ENCODE assay signal across 8 mouse cellular contexts in genomic region chr9:119339558-119340211, GRCm38 (mm10). TPM values are rescaled to one million over a fixed set of nuclear protein-coding genes. Genes with fewer than 3 reads are reported as not detected.
A peak's percentile ranks its signal among the peaks of the same experiment; 100 is the strongest.
DNase-seq lines count a peak whose midpoint lies in the region; ATAC-seq and TF ChIP-seq lines count a peak whose summit lies in the region.

Gene Acaa1a (plus strand): TSS chr9:119339676.

- no peak for ATAC-seq in forebrain, embryonic 15.5 days (replicated peaks)
- ATAC-seq in lung, embryonic 16.5 days (ENCODE audit: low read depth), result peak; percentile 3; the same call in 1 of the 2 replicates

- DNase-seq in MEL (ENCODE audit: low read depth, low spot score), result peak; percentile 91
- DNase-seq in c-Kit-positive CD71-positive TER-119-positive erythroid progenitor cells, embryonic 14.5 days (ENCODE audit: low spot score), result peak; percentile 83
- peak; percentile 75 to 83 for DNase-seq in heart, postnatal 36 days
- DNase-seq in layer of hippocampus, adult 2 months (ENCODE audit: low spot score in 2 of 2), result peak; percentile 25 to 32
- DNase-seq in ovary, adult 18-20 months (ENCODE audit: low spot score), result peak; percentile 61
- peak; percentile 72 for DNase-seq in thymus, postnatal 14 days

- peak in 1 of 3 experiments; percentile 0; a peak in 1 of 6 replicates for TF ChIP-seq CTCF in MEL (IDR thresholded peaks at IDR 0.05 in 2 of 3, conservative IDR thresholded peaks at IDR 0.05 in 1 of 3; ENCODE audit: control insufficient read depth in 1 of 3, insufficient read depth in 1 of 3, low read depth in 2 of 3, low read length in 3 of 3, poor library complexity in 1 of 3, severe bottlenecking in 1 of 3)
- peak; percentile 41 for TF ChIP-seq CTCF in layer of hippocampus, adult 2 months (conservative IDR thresholded peaks at IDR 0.05)

- peaks cover 0 to 2% of the 10 kb centered on the region in 2 experiments; a peak in 1 of 4 replicates for H3K36me3 ChIP-seq in MEL (ENCODE audit: control insufficient read depth in 1 of 2, insufficient read depth in 2 of 2, low read length in 2 of 2)
- peaks cover 8% of the 10 kb centered on the region for H3K36me3 ChIP-seq in forebrain, embryonic 15.5 days
- H3K36me3 ChIP-seq in lung, embryonic 16.5 days (ENCODE audit: control insufficient read depth, insufficient read depth, low read length), result peaks cover 12% of the 10 kb centered on the region

- H3K4me1 ChIP-seq in MEL (ENCODE audit: control insufficient read depth in 1 of 2, insufficient read depth in 2 of 2, low read length in 2 of 2), result peaks cover 0 to 9% of the 10 kb centered on the region in 2 experiments; a peak in 3 of 4 replicates
- H3K4me1 ChIP-seq in forebrain, embryonic 15.5 days, result peaks cover 29% of the 10 kb centered on the region
- H3K4me1 ChIP-seq in lung, embryonic 16.5 days (replicated peaks; ENCODE audit: control insufficient read depth, insufficient read depth, low read length), result peaks cover 18% of the 10 kb centered on the region

- H3K9me3 ChIP-seq in MEL (replicated peaks; ENCODE audit: insufficient read depth, low read length), result no peaks in the 10 kb centered on the region
- no peaks in the 10 kb centered on the region for H3K9me3 ChIP-seq in forebrain, embryonic 15.5 days
- no peaks in the 10 kb centered on the region for H3K9me3 ChIP-seq in lung, embryonic 16.5 days (ENCODE audit: control insufficient read depth, low read length)

- 3% methylated on average over 43 of the region's 43 CpGs for WGBS in forebrain, embryonic 15.5 days
- under 1% methylated on average over 43 of the region's 43 CpGs for WGBS in lung, embryonic 16.5 days

- no peaks in the 10 kb centered on the region for H3K27me3 ChIP-seq in MEL (ENCODE audit: control insufficient read depth in 1 of 2, insufficient read depth in 2 of 2, low read length in 2 of 2)
- H3K27me3 ChIP-seq in forebrain, embryonic 15.5 days, result no peaks in the 10 kb centered on the region
- H3K27me3 ChIP-seq in lung, embryonic 16.5 days (ENCODE audit: control insufficient read depth, insufficient read depth, low read depth, low read length), result no peaks in the 10 kb centered on the region

- peak; percentile 26 to 78; a peak in 1 of 4 replicates for TF ChIP-seq POLR2A in MEL (IDR thresholded peaks at IDR 0.05; ENCODE audit: control insufficient read depth in 1 of 2, insufficient read depth in 1 of 2, low read depth in 1 of 2, low read length in 2 of 2, poor library complexity in 1 of 2)

- H3K9ac ChIP-seq in MEL (ENCODE audit: control insufficient read depth, low read depth, low read length, poor library complexity, severe bottlenecking), result peak within 1 kb of the TSS; percentile 92
- peak within 1 kb of the TSS; percentile 95 for H3K9ac ChIP-seq in forebrain, embryonic 15.5 days (replicated peaks)
- peak within 1 kb of the TSS; percentile 91 for H3K9ac ChIP-seq in lung, embryonic 16.5 days (ENCODE audit: low read length)

- H3K4me2 ChIP-seq in forebrain, embryonic 15.5 days (replicated peaks), result peak within 1 kb of the TSS; percentile 75
- peak within 1 kb of the TSS; percentile 96 for H3K4me2 ChIP-seq in lung, embryonic 16.5 days (ENCODE audit: low read depth, low read length)

- peaks cover 9% of the 10 kb centered on the region for H3K79me2 ChIP-seq in MEL (ENCODE audit: control insufficient read depth, insufficient read depth, low read length, poor library complexity)

- no peak for TF ChIP-seq RAD21 in MEL (IDR thresholded peaks at IDR 0.05; ENCODE audit: low read depth, low read length)

- H3K4me3 ChIP-seq in MEL (ENCODE audit: control insufficient read depth in 1 of 2, insufficient read depth in 1 of 2, low read depth in 2 of 2, low read length in 2 of 2), result peak within 1 kb of the TSS; percentile 77 to 92
- peak within 1 kb of the TSS; percentile 82 for H3K4me3 ChIP-seq in forebrain, embryonic 15.5 days
- H3K4me3 ChIP-seq in layer of hippocampus, adult 2 months, result peak within 1 kb of the TSS; percentile 75
- peak within 1 kb of the TSS; percentile 86 for H3K4me3 ChIP-seq in lung, embryonic 16.5 days (ENCODE audit: low read length)

- TF ChIP-seq EP300 in MEL (IDR thresholded peaks at IDR 0.05; ENCODE audit: low read depth in 1 of 2, low read length in 2 of 2), result no peak

- intact Hi-C loops in heart, postnatal 36 days (cut with DNase I), result loop anchor here (1.0 to 10.0 kb wide), 3 partner anchors 16 to 558 kb away; partner anchors contain the start of gene Ctdspl

- peak within 1 kb of the TSS; percentile 85 for H3K27ac ChIP-seq in MEL (ENCODE audit: control insufficient read depth, low read depth, low read length)
- H3K27ac ChIP-seq in forebrain, embryonic 15.5 days (replicated peaks), result peak within 1 kb of the TSS; percentile 94
- peak within 1 kb of the TSS; percentile 96 for H3K27ac ChIP-seq in layer of hippocampus, adult 2 months
- peak within 1 kb of the TSS; percentile 96 for H3K27ac ChIP-seq in lung, embryonic 16.5 days (ENCODE audit: low read length)

TF ChIP-seq in MEL, 35 proteins besides CTCF, POLR2A, EP300 and RAD21:
- TF ChIP-seq MAZ (IDR thresholded peaks at IDR 0.05; ENCODE audit: low read depth, low read length) (no peak), MYB (IDR thresholded peaks at IDR 0.05; ENCODE audit: low read depth, low read length) (no peak), TAL1 (IDR thresholded peaks at IDR 0.05; ENCODE audit: low read length) (no peak), TBP (IDR thresholded peaks at IDR 0.05; ENCODE audit: low read depth, low read length) (peak; percentile 27; the same call in 1 of the 2 replicates), USF2 (IDR thresholded peaks at IDR 0.05; ENCODE audit: borderline replicate concordance in 1 of 2, insufficient read depth in 1 of 2, low read depth in 1 of 2, low read length in 2 of 2) (no peak), BHLHE40 (IDR thresholded peaks at IDR 0.05; ENCODE audit: borderline replicate concordance, low read depth, low read length) (peak; percentile 52; the same call in 1 of the 2 replicates), NELFE (IDR thresholded peaks at IDR 0.05; ENCODE audit: low read depth, low read length) (peak; percentile 57), E2F4 (IDR thresholded peaks at IDR 0.05; ENCODE audit: borderline replicate concordance, low read depth, low read length) (no peak), ZMIZ1 (IDR thresholded peaks at IDR 0.05; ENCODE audit: low read depth, low read length) (no peak; the same call in 1 of the 2 replicates), JUND (IDR thresholded peaks at IDR 0.05; ENCODE audit: low read depth, low read length) (no peak), MXI1 (IDR thresholded peaks at IDR 0.05; ENCODE audit: low read depth, low read length) (peak; percentile 76), POLR2AphosphoS2 (IDR thresholded peaks at IDR 0.05; ENCODE audit: low read length) (peak; percentile 71; the same call in 1 of the 2 replicates), ELF1 (IDR thresholded peaks at IDR 0.05; ENCODE audit: low read depth, low read length) (peak; percentile 52; the same call in 1 of the 2 replicates), ZNF384 (IDR thresholded peaks at IDR 0.05; ENCODE audit: low read depth, low read length) (no peak), POLR2AphosphoS5 (IDR thresholded peaks at IDR 0.05; ENCODE audit: borderline replicate concordance, low read depth, low read length) (no peak), MAX (IDR thresholded peaks at IDR 0.05; ENCODE audit: low read length) (0 out of 2 replicates have a peak, but pooled peaks have one; percentile 62), MYC (IDR thresholded peaks at IDR 0.05; ENCODE audit: low read depth, low read length) (0 out of 2 replicates have a peak, but pooled peaks have one; percentile 62), MEF2A (IDR thresholded peaks at IDR 0.05; ENCODE audit: extremely low read depth, insufficient replicate concordance, low read depth, low read length, poor library complexity, severe bottlenecking) (no peak), USF1 (IDR thresholded peaks at IDR 0.05; ENCODE audit: low read depth, low read length) (no peak), SIN3A (IDR thresholded peaks at IDR 0.05; ENCODE audit: low read length) (peak; percentile 58; the same call in 1 of the 2 replicates)

RNA-seq across cellular contexts. Expression of gene Acaa1a, which starts in this region (rescaled TPM):
- total RNA-seq in MEL (2012; rRNA removed), result 19.5 and 23.1 TPM in 2 replicates
- 10 to 100 TPM in 1 of 2 experiments, not detected in 1; 22.1 TPM for polyA plus RNA-seq in MEL (2012; ENCODE audit: insufficient read depth in 1 of 2, insufficient read length in 2 of 2, low read depth in 1 of 2, low replicate concordance in 2 of 2, missing spikeins in 1 of 2)
- 105 and 111 TPM in 2 replicates for polyA plus RNA-seq in forebrain, embryonic 15.5 days (2015; fragmentation: Nextera tagmentation; extraction: Ambion mirVana)
- 10 to 100 TPM; 80.3 to 85.7 TPM for total RNA-seq in heart, postnatal 36 days (2021)
- total RNA-seq in layer of hippocampus, adult 2 months (2021), result 10 to 100 TPM; 77.9 to 83.1 TPM
- 111 and 123 TPM in 2 replicates for polyA plus RNA-seq in lung, embryonic 16.5 days (2015; fragmentation: Nextera tagmentation; extraction: Ambion mirVana)

Comparison
In these comparisons a context has a peak if more than half of its experiments do, and no peak if none do; other contexts are left out.
1. DNase-seq: peak in every context shown above with its lines; median percentile 91 in MEL; 83 in c-Kit-positive CD71-positive TER-119-positive erythroid progenitor cells, embryonic 14.5 days; 79 in heart, postnatal 36 days; 72 in thymus, postnatal 14 days; 61 in ovary, adult 18-20 months; 28 in layer of hippocampus, adult 2 months.